Mouse (Mus musculus): ENCODE measurements around the gene Hist1h4h. TPM values are rescaled to one million over a fixed set of nuclear protein-coding genes. Genes with fewer than 3 reads are reported as not detected.
"Not testable (repeated sequence)": the region's sequence is repeated elsewhere in the genome, so short reads cannot be mapped to it uniquely, and the experiment has no call there.

The Hist1h4h gene
- total and polyA plus RNA-seq, 3 experiments, result 9.9 to 5,753 TPM; not detected in 1

DNA sequence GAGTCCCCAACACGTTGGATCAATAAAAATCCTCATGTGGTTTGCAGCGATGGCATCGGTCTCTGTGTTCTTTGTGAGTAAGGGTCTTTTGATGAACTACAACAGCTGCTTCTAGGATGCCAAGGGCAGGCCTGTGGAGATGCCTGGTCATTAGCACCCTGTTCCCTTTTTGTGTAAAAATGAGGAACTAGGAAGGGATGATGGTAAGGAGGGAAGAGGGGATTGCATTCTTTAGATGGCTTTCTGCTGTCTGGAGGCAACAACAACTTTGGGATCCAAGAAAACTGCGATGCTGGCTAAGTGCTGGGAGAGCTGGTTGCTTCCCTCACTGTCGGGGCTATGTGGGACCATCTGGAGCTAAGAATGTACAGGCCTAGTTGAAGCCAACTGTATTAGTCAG is 7.4 kb downstream of the Hist1h4h start (continued):
- TF ChIP-seq MAX (IDR thresholded peaks at IDR 0.05; ENCODE audit: low read length) (no peak), KAT2A (conservative IDR thresholded peaks at IDR 0.05; ENCODE audit: low read depth, low read length) (no peak), USF2 (IDR thresholded peaks at IDR 0.05; ENCODE audit: borderline replicate concordance in 1 of 2, insufficient read depth in 1 of 2, low read depth in 1 of 2, low read length in 2 of 2) (no peak)

DNA sequence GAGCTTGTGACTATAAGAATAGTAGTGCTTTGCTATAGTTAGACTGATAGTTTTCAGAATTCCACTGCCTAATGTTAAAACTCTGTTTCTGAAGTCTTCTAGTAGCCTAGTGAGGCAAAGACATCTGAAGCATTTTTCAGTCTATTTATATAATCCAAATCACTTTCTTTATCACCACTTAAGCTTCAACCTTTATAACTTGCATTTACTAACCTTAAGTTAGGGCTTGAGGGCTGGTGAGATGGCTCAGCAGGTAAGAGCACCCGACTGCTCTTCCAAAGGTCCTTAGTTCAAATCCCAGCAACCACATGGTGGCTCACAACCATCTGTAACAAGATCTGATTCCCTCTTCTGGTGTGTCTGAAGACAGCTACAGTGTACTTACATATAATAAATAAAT is 9.0 kb downstream of the Hist1h4h start:
- not testable (repeated sequence) for H3K9me3 ChIP-seq (replicated peaks; ENCODE audit: insufficient read depth, low read length); H3K27ac ChIP-seq (ENCODE audit: control insufficient read depth, low read depth, low read length)
- peak; percentile 70 for TF ChIP-seq TBP (IDR thresholded peaks at IDR 0.05; ENCODE audit: low read depth, low read length)

DNA sequence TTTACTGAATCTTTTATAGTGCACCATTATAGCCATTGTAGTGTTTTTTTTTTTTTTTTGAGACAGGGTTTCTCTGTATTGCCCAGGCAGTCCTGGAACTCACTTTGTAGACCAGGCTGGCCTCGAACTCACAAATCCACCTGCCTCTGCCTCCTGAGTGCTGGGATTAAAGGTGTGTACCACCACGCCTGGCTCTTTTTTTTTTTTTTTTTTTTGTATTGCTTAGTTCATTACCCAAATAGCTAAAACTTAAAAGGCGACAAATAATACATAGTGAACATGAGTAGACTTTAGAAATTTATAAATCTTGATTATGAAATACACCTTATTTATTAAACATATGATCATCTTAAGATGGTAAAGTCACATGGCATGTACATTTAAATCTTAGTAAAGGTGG is 10.6 kb downstream of the Hist1h4h start:
- no peak overlapping the region for H3K27ac ChIP-seq (ENCODE audit: control insufficient read depth, low read depth, low read length)
- H3K4me3 ChIP-seq (ENCODE audit: control insufficient read depth in 1 of 2, insufficient read depth in 1 of 2, low read depth in 2 of 2, low read length in 2 of 2), result peak overlapping the region in 1 of 2 experiments; percentile 51; a peak in 1 of 4 replicates
- peaks cover 0 to 22% of the 10 kb centered on the region in 2 experiments; a peak in 2 of 4 replicates for H3K36me3 ChIP-seq (ENCODE audit: control insufficient read depth in 1 of 2, insufficient read depth in 2 of 2, low read length in 2 of 2)
- H3K9me3 ChIP-seq (replicated peaks; ENCODE audit: insufficient read depth, low read length), result no peaks in the 10 kb centered on the region
- 0 out of 2 replicates have a peak, but pooled peaks have one; percentile 54 for TF ChIP-seq TBP (IDR thresholded peaks at IDR 0.05; ENCODE audit: low read depth, low read length)
- TF ChIP-seq SIN3A (IDR thresholded peaks at IDR 0.05; ENCODE audit: low read length), result no peak
- TF ChIP-seq JUND (IDR thresholded peaks at IDR 0.05; ENCODE audit: low read depth, low read length), result no peak
- H3K9ac ChIP-seq (ENCODE audit: control insufficient read depth, low read depth, low read length, poor library complexity, severe bottlenecking), result peak overlapping the region; percentile 24; the same call in 1 of the 2 replicates
- H3K79me2 ChIP-seq (ENCODE audit: control insufficient read depth, insufficient read depth, low read length, poor library complexity), result no peaks in the 10 kb centered on the region
- H3K27me3 ChIP-seq (ENCODE audit: control insufficient read depth in 1 of 2, insufficient read depth in 2 of 2, low read length in 2 of 2), result no peaks in the 10 kb centered on the region
- peak; percentile 49 for DNase-seq (ENCODE audit: low read depth, low spot score)
- H3K4me1 ChIP-seq (ENCODE audit: control insufficient read depth in 1 of 2, insufficient read depth in 2 of 2, low read length in 2 of 2), result peaks cover 2 to 7% of the 10 kb centered on the region in 2 experiments; a peak in 3 of 4 replicates

More for the DNA sequence above, 9.0 kb downstream of the Hist1h4h start:
- not testable (repeated sequence) for DNase-seq (ENCODE audit: low read depth, low spot score); H3K9ac ChIP-seq (ENCODE audit: control insufficient read depth, low read depth, low read length, poor library complexity, severe bottlenecking); H3K4me1 ChIP-seq (ENCODE audit: control insufficient read depth in 1 of 2, insufficient read depth in 2 of 2, low read length in 2 of 2); H3K27me3 ChIP-seq (ENCODE audit: control insufficient read depth in 1 of 2, insufficient read depth in 2 of 2, low read length in 2 of 2); H3K4me3 ChIP-seq (ENCODE audit: control insufficient read depth in 1 of 2, insufficient read depth in 1 of 2, low read depth in 2 of 2, low read length in 2 of 2); H3K79me2 ChIP-seq (ENCODE audit: control insufficient read depth, insufficient read depth, low read length, poor library complexity)
- peaks cover 0 to 19% of the 10 kb centered on the region in 2 experiments; a peak in 2 of 4 replicates for H3K36me3 ChIP-seq (ENCODE audit: control insufficient read depth in 1 of 2, insufficient read depth in 2 of 2, low read length in 2 of 2)

DNA sequence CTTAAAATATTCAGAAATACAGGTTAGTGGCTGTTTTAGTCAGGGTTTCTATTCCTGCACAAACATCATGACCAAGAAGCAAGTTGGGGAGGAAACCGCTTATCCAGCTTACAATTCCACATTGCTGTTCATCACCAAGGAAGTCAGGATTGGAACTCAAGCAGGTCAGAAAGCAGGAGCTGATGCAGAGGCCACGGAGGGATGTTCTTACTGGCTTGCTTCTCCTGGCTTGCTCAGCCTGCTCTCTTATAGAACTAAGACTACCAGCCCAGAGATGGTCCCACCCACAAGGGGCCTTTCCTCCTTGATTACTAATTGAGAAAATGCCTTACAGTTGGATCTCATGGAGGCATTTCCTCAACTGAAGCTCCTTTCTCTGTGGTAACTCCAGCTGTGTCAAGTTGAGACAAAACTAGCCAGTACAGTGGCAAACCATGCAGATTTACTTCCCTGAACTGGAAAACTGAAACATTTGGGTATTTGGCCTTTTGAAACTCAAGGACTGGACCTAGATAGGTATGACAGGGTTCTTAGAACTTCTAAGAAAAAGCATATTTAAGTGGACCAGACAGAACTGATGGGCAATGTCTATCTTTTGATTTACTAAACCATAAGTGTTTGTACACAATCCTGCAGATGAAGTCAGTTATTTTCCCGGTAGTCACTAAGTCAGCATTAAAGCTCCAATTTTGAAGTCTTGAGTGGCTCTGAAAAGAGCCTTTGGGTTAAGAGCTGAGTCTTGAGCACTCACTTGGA is 11.6 kb downstream of the Hist1h4h start:
- TF ChIP-seq POLR2AphosphoS5 (IDR thresholded peaks at IDR 0.05; ENCODE audit: borderline replicate concordance, low read depth, low read length) (peak; percentile 87; the same call in 1 of the 2 replicates), TBP (IDR thresholded peaks at IDR 0.05; ENCODE audit: low read depth, low read length) (peak; percentile 44; the same call in 1 of the 2 replicates)
- Histone ChIP-seq H3K27ac (ENCODE audit: control insufficient read depth, low read depth, low read length) (peak overlapping the region; percentile 95), H3K4me3 (ENCODE audit: control insufficient read depth in 1 of 2, insufficient read depth in 1 of 2, low read depth in 2 of 2, low read length in 2 of 2) (peak overlapping the region; percentile 51 to 56), H3K36me3 (ENCODE audit: control insufficient read depth in 1 of 2, insufficient read depth in 2 of 2, low read length in 2 of 2) (peaks cover 0 to 20% of the 10 kb centered on the region in 2 experiments; a peak in 2 of 4 replicates), H3K9ac (ENCODE audit: control insufficient read depth, low read depth, low read length, poor library complexity, severe bottlenecking) (peak overlapping the region; percentile 87)
- not testable (repeated sequence) for H3K79me2 ChIP-seq (ENCODE audit: control insufficient read depth, insufficient read depth, low read length, poor library complexity); H3K4me1 ChIP-seq (ENCODE audit: control insufficient read depth in 1 of 2, insufficient read depth in 2 of 2, low read length in 2 of 2); H3K27me3 ChIP-seq (ENCODE audit: control insufficient read depth in 1 of 2, insufficient read depth in 2 of 2, low read length in 2 of 2); H3K9me3 ChIP-seq (replicated peaks; ENCODE audit: insufficient read depth, low read length)
- peak; percentile 82 for DNase-seq (ENCODE audit: low read depth, low spot score)
